Mouse (Mus musculus): ENCODE measurements at regions not wholly inside any gene's neighbourhood (a gene's known extent, or its start where the extent isn't known, plus 50 kb on each side); places are given as distances from the start of the nearest gene placed in this dataset.

DNA sequence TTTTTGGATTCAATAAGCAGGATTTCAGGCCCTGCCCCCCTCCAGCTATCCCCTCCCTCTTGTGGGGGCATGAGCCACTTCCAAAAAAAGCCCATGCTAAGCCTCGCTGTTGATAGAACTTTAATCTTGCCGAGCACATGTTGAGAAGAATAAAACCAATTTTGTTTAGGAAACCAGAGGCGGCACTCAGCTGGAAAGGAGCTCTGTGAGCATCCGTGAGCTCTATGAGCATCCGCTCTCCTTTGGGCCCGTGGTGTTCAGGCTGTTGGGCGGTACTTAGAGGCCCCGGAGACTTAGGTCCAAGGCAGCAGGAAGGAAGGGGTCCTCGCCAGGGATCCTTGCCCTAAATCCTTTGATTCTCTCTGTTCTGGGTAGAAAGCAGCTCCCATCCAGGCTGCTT lies 117.0 kb downstream of the Tle3 start:
- no peaks in the 10 kb centered on the region for H3K36me3 ChIP-seq (replicated peaks)
- WGBS = 18% methylated on average over 9 of the region's 9 CpGs
- peaks cover 39% of the 10 kb centered on the region for H3K27me3 ChIP-seq (replicated peaks; ENCODE audit: low read depth, poor library complexity, severe bottlenecking)
- no peak overlapping the region for H3K27ac ChIP-seq (replicated peaks)
- DNase-seq (ENCODE audit: low spot score) = no peak
- H3K4me3 ChIP-seq = no peak overlapping the region
- peaks cover 24% of the 10 kb centered on the region for H3K4me1 ChIP-seq
- H3K9me3 ChIP-seq = no peaks in the 10 kb centered on the region

- Histone ChIP-seq H3K4me1 (peaks cover 21% of the 10 kb centered on the region), H3K27me3 (replicated peaks; ENCODE audit: low read depth, poor library complexity, severe bottlenecking) (peaks cover 35% of the 10 kb centered on the region), H3K4me3 (no peak overlapping the region), H3K9me3 (no peaks in the 10 kb centered on the region), H3K36me3 (replicated peaks) (no peaks in the 10 kb centered on the region), H3K27ac (replicated peaks) (no peak overlapping the region)
- DNase-seq (ENCODE audit: low spot score) = no peak
- 93% methylated on average over 12 of the region's 12 CpGs for WGBS
Measured at GRCm38 (mm10) chr9:61487824-61488223, 115.7 kb downstream of the Tle3 start.

DNA sequence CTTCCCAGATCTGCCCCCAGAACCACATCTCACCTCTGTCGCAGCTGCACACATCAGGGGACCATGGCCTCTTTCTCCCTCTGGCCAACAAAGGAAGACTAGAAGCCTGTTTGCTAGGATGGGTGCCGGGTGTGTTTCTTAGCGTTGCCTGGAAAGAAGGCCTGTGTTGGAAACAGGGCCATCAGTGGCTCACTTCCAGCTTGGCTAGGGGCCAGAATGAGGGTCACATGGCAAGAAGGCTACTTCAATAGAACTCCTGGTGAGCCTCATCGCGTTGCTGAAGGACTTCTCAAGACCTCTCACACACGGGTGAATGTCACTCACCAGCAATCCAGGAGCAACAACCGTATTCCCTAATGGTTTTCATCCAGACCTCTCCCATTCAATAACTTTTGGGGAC lies 115.0 kb downstream of the Tle3 start:
- DNase-seq (ENCODE audit: low spot score) = no peak
- H3K27me3 ChIP-seq (replicated peaks; ENCODE audit: low read depth, poor library complexity, severe bottlenecking) = peaks cover 33% of the 10 kb centered on the region
- H3K27ac ChIP-seq (replicated peaks) = no peak overlapping the region
- no peak overlapping the region for H3K4me3 ChIP-seq
- 81% methylated on average over 7 of the region's 7 CpGs for WGBS
- H3K4me1 ChIP-seq = peaks cover 18% of the 10 kb centered on the region
- H3K36me3 ChIP-seq (replicated peaks) = no peaks in the 10 kb centered on the region
- H3K9me3 ChIP-seq = no peaks in the 10 kb centered on the region

GRCm38 (mm10) chr9:61484391-61484790 lies 112.2 kb downstream of the Tle3 start:
- DNase-seq (ENCODE audit: low spot score) = peak; percentile 62
- Histone ChIP-seq H3K9me3 (no peaks in the 10 kb centered on the region), H3K36me3 (replicated peaks) (no peaks in the 10 kb centered on the region), H3K4me3 (no peak overlapping the region), H3K4me1 (peaks cover 10% of the 10 kb centered on the region), H3K27ac (replicated peaks) (no peak overlapping the region), H3K27me3 (replicated peaks; ENCODE audit: low read depth, poor library complexity, severe bottlenecking) (peaks cover 22% of the 10 kb centered on the region)
- 34% methylated on average over 3 of the region's 3 CpGs for WGBS

- H3K27me3 ChIP-seq (replicated peaks; ENCODE audit: low read depth, poor library complexity, severe bottlenecking) = peaks cover 13% of the 10 kb centered on the region
- 34% methylated on average over 6 of the region's 6 CpGs for WGBS
- no peaks in the 10 kb centered on the region for H3K9me3 ChIP-seq
- H3K4me1 ChIP-seq = peaks cover 19% of the 10 kb centered on the region
- DNase-seq (ENCODE audit: low spot score) = no peak
- no peaks in the 10 kb centered on the region for H3K36me3 ChIP-seq (replicated peaks)
- H3K4me3 ChIP-seq = no peak overlapping the region
- no peak overlapping the region for H3K27ac ChIP-seq (replicated peaks)
Measured at GRCm38 (mm10) chr9:61479626-61480025, 107.5 kb downstream of the Tle3 start.

DNA sequence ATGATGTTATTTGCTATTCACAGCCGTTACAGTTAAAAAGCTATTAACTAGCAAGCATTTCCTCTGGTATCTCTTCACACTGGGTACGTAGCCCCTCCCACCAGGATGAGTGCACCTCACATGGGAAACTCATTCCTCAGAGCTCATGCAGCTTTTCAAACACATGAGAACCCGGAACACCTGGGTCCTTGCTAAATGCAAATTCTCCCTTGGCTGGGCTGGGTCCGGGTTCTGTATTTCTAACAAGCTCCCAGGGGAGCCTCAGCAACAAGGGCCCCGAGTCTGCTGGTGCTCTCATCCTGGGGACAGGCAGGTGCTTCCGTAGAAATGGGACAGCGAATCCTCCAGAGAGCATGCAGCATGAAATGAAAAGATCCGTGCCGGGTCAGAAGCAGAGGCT lies 106.7 kb downstream of the Tle3 start:
- DNase-seq (ENCODE audit: low spot score) = no peak
- peaks cover 19% of the 10 kb centered on the region for H3K4me1 ChIP-seq
- no peaks in the 10 kb centered on the region for H3K36me3 ChIP-seq (replicated peaks)
- peaks cover 13% of the 10 kb centered on the region for H3K27me3 ChIP-seq (replicated peaks; ENCODE audit: low read depth, poor library complexity, severe bottlenecking)
- no peaks in the 10 kb centered on the region for H3K9me3 ChIP-seq
- no peak overlapping the region for H3K4me3 ChIP-seq
- 32% methylated on average over 9 of the region's 9 CpGs for WGBS
- H3K27ac ChIP-seq (replicated peaks) = no peak overlapping the region

GRCm38 (mm10) chr9:61476351-61476750 lies 104.2 kb downstream of the Tle3 start:
- Histone ChIP-seq H3K9me3 (no peaks in the 10 kb centered on the region), H3K4me3 (no peak overlapping the region), H3K36me3 (replicated peaks) (no peaks in the 10 kb centered on the region), H3K4me1 (peaks cover 25% of the 10 kb centered on the region), H3K27me3 (replicated peaks; ENCODE audit: low read depth, poor library complexity, severe bottlenecking) (peaks cover 13% of the 10 kb centered on the region), H3K27ac (replicated peaks) (no peak overlapping the region)
- WGBS = 63% methylated on average over 4 of the region's 4 CpGs
- DNase-seq (ENCODE audit: low spot score) = no peak

DNA sequence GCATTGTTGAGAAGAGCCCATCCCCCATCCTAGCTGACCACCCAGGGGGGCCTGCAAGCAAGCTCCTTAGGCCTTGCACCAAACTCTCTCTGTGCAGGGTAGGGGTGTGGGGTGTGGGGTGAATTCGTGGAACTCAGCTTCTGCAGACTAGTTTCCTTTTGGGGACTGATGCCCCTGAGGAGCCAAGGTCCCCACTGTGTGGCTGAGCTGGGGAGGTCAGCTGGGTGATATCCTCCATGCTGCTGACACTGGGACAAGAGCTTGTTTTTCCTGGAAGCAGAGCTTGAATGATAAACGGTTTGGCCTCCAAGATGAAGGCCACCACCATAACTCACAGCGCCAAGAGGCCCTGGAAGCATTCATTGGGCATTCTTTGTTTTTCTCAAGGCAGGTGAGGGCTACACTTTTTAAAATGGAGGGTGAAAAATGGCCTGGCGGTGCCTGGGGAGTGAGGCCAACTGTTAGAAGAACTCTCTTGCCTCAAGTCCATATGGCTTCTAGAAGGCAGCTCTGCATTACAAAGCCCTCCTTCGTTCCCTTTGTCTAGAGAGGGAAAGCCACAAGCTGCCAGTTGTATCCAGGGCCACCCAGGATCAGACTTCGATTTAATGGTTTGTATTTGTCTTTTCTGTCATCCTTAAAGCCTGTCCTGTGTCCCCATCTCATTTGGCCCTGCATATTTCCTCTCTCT lies 98.8 kb downstream of the Tle3 start:
- 0 out of 2 replicates have a peak, but pooled peaks cover 10% of the 10 kb centered on the region for H3K27me3 ChIP-seq (replicated peaks; ENCODE audit: low read depth, poor library complexity, severe bottlenecking)
- 46% methylated on average over 6 of the region's 6 CpGs for WGBS
- no peak overlapping the region for H3K27ac ChIP-seq (replicated peaks)
- H3K9me3 ChIP-seq = peaks cover 3% of the 10 kb centered on the region; the same call in 1 of the 2 replicates
- no peak for DNase-seq (ENCODE audit: low spot score)
- H3K36me3 ChIP-seq (replicated peaks) = no peaks in the 10 kb centered on the region
- H3K4me3 ChIP-seq = no peak overlapping the region
- H3K4me1 ChIP-seq = peaks cover 33% of the 10 kb centered on the region

GRCm38 (mm10) chr9:61468897-61469509 lies 96.8 kb downstream of the Tle3 start:
- Histone ChIP-seq H3K27ac (replicated peaks) (0 out of 2 replicates have a peak overlapping the region, but pooled peaks have one; percentile 40), H3K9me3 (peaks cover 14% of the 10 kb centered on the region), H3K4me1 (peaks cover 32% of the 10 kb centered on the region), H3K36me3 (replicated peaks) (no peaks in the 10 kb centered on the region), H3K4me3 (0 out of 2 replicates have a peak overlapping the region, but pooled peaks have one; percentile 0), H3K27me3 (replicated peaks; ENCODE audit: low read depth, poor library complexity, severe bottlenecking) (0 out of 2 replicates have a peak, but pooled peaks cover 10% of the 10 kb centered on the region)
- 63% methylated on average over 11 of the region's 11 CpGs for WGBS
- DNase-seq (ENCODE audit: low spot score) = no peak

DNA sequence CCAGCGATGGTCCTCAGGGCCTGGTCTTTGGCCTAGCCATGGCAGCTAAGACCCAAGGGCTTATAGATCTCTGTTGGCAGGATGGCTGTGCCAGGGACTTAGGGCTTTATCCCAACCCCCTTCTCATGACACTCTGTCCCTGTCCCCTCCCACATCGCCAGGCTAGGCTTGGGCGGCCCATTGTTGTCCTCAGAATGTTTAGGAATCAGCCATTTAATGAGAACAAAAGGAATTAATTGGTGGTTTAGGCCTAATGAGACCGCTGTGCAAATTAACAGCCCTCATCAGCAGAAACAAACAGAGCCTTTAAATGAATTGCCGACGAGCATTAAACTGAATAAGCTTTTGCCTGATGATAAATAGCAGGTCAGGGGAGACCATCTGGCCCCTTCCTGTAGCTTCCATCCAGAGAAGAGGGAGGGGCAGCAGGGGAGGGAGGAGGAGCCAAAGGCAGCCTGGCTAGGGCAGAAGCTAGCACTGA lies 96.2 kb downstream of the Tle3 start:
- H3K36me3 ChIP-seq (replicated peaks) = no peaks in the 10 kb centered on the region
- peak; percentile 43 for DNase-seq (ENCODE audit: low spot score)
- H3K27ac ChIP-seq (replicated peaks) = no peak overlapping the region; the same call in 1 of the 2 replicates
- 26% methylated on average over 6 of the region's 6 CpGs for WGBS
- H3K4me1 ChIP-seq = peaks cover 32% of the 10 kb centered on the region
- H3K9me3 ChIP-seq = peaks cover 14% of the 10 kb centered on the region
- H3K4me3 ChIP-seq = no peak overlapping the region
- H3K27me3 ChIP-seq (replicated peaks; ENCODE audit: low read depth, poor library complexity, severe bottlenecking) = peaks cover 11% of the 10 kb centered on the region
